Mouse (Mus musculus) forebrain, embryonic 11.5 days (tissue): ENCODE results near the gene Sco1. TPM values are rescaled to one million over a fixed set of nuclear protein-coding genes. Genes with fewer than 3 reads are reported as not detected.
"Not testable (repeated sequence)": the region's sequence is repeated elsewhere in the genome, so short reads cannot be mapped to it uniquely, and the experiment has no call there.

Experiments used
- ATAC-seq: fragments of 200-750 bp; cut with Nextera tagmentation; replicated peaks from 2 replicates; pipeline ENCODE4 v1.8.0; 2017; ENCODE audit warnings: moderate TSS enrichment; ENCODE audit not compliant: low FRiP score
- DNase-seq: peaks from one replicate; pipeline ENCODE4 v3.0.0-alpha.2; 2017; ENCODE audit warnings: low spot score
- H3K27ac ChIP-seq: fragments of 300-500 bp; sonication (generic); 2 replicates; pipeline ENCODE4 v1.5.1; 2014; ENCODE audit warnings: low read depth, low read length
- H3K27me3 ChIP-seq: fragments of 300-500 bp; sonication (generic); 2 replicates; pipeline ENCODE4 v1.6.1; 2014; ENCODE audit warnings: mild to moderate bottlenecking, low read length, mixed read lengths; ENCODE audit not compliant: control insufficient read depth, insufficient read depth
- H3K36me3 ChIP-seq: fragments of 300-500 bp; sonication (generic); 2 replicates; pipeline ENCODE4 v1.6.1; 2014; ENCODE audit warnings: mild to moderate bottlenecking, low read length, moderate library complexity, mixed read lengths; ENCODE audit not compliant: control insufficient read depth, insufficient read depth
- H3K4me1 ChIP-seq: fragments of 300-500 bp; sonication (generic); replicated peaks from 2 replicates; pipeline ENCODE4 v1.6.1; 2014; ENCODE audit warnings: low read length, mixed read lengths; ENCODE audit not compliant: control insufficient read depth, insufficient read depth
- H3K4me2 ChIP-seq: fragments of 300-500 bp; sonication (generic); 2 replicates; pipeline ENCODE4 v1.6.1; 2014; ENCODE audit warnings: low read depth, mild to moderate bottlenecking, low read length, moderate library complexity, mixed read lengths; ENCODE audit not compliant: severe bottlenecking
- H3K4me3 ChIP-seq: fragments of 300-500 bp; sonication (generic); 2 replicates; pipeline ENCODE4 v1.5.1; 2014; ENCODE audit warnings: low read depth, low read length
- H3K9ac ChIP-seq: fragments of 300-500 bp; sonication (generic); 2 replicates; pipeline ENCODE4 v1.6.1; 2014; ENCODE audit warnings: low read length
- H3K9me3 ChIP-seq: fragments of 300-500 bp; sonication (generic); 2 replicates; pipeline ENCODE4 v1.6.1; 2016; ENCODE audit warnings: low read length, mixed read lengths; ENCODE audit not compliant: control insufficient read depth
- WGBS: fragments of 180-500 bp; shearing (Covaris S2); extraction: QIAGEN DNeasy Blood & Tissue Kit; methylation state at CpG from one replicate; pipeline ENCODE4 v1.1.7; 2014; 5-methylcytosine and 5-hydroxymethylcytosine counted together
- polyA plus RNA-seq: library from polyadenylated mRNA; unstranded; fragments of >200 nt; fragmentation: Nextera tagmentation; extraction: Ambion mirVana; gene quantifications from 2 replicates; pipeline ENCODE4 v1.2.1, GENCODE M21; 2014

The Sco1 gene
- polyA plus RNA-seq, 1 experiment from 2014 or later = 21.9 TPM

DNA sequence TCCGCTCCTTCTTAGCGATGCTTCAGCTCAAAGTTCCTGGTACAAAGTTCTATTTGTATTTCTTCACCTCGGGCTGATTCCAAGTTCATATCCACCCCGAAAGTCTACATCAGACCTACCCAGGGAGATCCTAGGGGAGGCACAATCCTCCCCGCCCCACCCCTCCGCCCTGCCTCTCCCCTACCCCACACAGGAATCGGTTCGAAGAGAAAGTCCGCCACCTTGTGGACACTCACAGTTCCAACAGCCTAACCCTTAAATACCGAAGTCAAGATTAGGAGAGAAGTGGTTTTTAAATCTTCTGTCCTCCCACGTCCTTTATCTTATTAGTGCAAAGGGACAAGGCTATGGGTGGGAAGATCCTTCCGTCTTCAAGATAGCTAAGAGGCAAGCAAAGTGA is 31.5 kb upstream of the Sco1 start:
- no peaks in the 10 kb centered on the region for H3K27me3 ChIP-seq
- peak overlapping the region; percentile 38 for H3K4me2 ChIP-seq
- H3K27ac ChIP-seq = no peak overlapping the region
- no peaks in the 10 kb centered on the region for H3K9me3 ChIP-seq
- 4% methylated on average over 12 of the region's 12 CpGs for WGBS
- DNase-seq = peak; percentile 83
- H3K4me3 ChIP-seq = no peak overlapping the region
- H3K9ac ChIP-seq = no peak overlapping the region
- peaks cover 8% of the 10 kb centered on the region; the same call in 1 of the 2 replicates for H3K4me1 ChIP-seq
- ATAC-seq = no peak
- H3K36me3 ChIP-seq = no peaks in the 10 kb centered on the region

DNA sequence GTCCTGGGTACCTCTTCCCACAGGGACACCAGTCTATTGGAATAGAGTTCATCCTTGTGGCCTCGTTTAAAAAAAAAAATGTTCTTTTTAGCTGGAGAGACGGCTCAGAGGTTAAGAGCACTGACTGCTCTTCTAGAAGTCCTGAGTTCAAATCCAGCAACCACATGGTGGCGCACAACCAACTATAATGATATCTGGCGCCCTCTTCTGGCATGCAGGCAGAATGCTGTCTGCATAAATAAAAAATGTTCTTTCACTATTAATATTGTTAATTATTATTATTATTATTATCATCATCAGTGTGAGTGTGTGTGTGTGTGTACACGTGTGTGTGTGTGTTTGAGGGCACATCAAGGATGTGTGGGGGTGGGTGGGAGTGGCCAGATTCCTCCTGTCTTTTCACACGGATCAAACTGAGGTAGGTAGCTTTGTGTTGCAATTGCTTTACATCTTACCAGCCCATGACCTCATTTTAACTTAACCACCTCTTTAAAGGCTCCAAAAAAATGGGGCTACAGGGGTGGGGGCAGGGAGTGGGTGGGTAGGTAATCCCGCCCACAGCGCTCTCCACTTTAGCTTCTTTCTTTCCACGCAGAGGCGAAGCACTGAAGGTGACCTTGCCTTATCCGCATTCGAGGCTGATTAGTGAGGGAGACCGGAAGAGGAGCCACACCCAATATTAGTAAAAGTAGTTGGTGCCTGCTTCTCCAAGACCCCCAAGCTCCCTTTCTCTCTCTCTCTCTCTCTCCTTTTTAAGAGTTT is 29.9 kb upstream of the Sco1 start:
- Histone ChIP-seq H3K27ac (no peak overlapping the region), H3K27me3 (no peaks in the 10 kb centered on the region), H3K4me3 (no peak overlapping the region), H3K9ac (no peak overlapping the region), H3K4me2 (no peak overlapping the region), H3K4me1 (peaks cover 8% of the 10 kb centered on the region; the same call in 1 of the 2 replicates), H3K9me3 (no peaks in the 10 kb centered on the region), H3K36me3 (no peaks in the 10 kb centered on the region)
- ATAC-seq = no peak
- 87% methylated on average over 13 of the region's 13 CpGs for WGBS
- no peak for DNase-seq

DNA sequence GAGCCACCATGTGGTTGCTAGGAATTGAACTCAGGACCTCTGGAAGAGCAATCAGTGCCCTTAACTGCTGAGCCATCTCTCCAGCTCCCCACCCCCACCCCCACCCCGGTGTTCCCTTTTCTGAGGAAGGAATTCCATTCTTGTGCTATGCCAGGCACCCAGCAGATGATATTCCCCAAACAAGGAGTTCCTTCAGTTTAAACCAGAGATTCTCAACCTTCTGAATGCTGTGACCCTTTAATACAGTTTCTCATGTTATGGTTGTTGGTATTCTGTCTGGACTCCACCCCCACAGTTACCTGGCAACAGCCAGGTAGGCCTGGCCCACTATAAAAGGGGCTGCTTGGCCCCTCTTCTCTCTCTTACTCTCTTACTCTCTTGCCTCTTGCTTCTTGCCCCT is 29.3 kb upstream of the Sco1 start:
- 53% methylated on average over 1 of the region's 1 CpGs for WGBS
- not testable (repeated sequence) for H3K27ac ChIP-seq

DNA sequence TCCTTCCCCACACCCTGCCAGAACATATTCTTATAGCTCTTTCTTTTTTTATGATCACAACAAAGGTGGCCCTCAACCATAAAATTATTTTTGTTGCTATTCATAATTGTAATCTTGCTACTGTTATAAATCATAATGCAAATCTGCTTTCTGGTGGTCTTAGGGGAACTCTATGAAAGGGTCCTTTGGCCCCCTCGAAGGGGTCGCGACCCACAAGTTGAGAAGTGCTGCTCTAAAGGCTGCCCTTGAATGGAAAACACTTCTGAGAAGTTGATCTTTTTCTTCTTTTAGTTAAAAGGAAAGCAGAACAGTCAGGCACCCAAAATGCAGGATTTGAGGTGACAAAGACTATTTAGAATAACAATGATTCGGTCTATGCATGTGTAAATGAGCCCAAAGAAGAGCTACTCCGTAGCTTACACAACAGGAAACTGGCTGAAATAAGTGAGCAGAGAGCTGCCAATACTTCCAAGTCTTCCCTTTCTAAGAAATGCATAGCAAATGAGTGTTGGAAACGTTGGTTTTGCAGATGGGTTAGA is 28.6 kb upstream of the Sco1 start:
- DNase-seq = no peak
- Histone ChIP-seq H3K4me1 (peaks cover 3% of the 10 kb centered on the region; the same call in 1 of the 2 replicates), H3K4me2 (no peak overlapping the region), H3K9ac (no peak overlapping the region), H3K4me3 (no peak overlapping the region), H3K27me3 (no peaks in the 10 kb centered on the region), H3K36me3 (no peaks in the 10 kb centered on the region), H3K27ac (no peak overlapping the region), H3K9me3 (no peaks in the 10 kb centered on the region)
- ATAC-seq = no peak
- WGBS = 15% methylated on average over 6 of the region's 6 CpGs

More for the DNA sequence above, 29.3 kb upstream of the Sco1 start:
- not testable (repeated sequence) for ATAC-seq, H3K4me1 ChIP-seq, H3K4me2 ChIP-seq, H3K9ac ChIP-seq, DNase-seq, H3K9me3 ChIP-seq, H3K4me3 ChIP-seq, H3K27me3 ChIP-seq, H3K36me3 ChIP-seq

GRCm38 (mm10) chr11:67024867-67025477 is 27.5 kb upstream of the Sco1 start, which contains the start of gene Tmem220:
Gene Tmem220, plus strand, starts transcription at chr11:67025154.
- H3K36me3 ChIP-seq = no peaks in the 10 kb centered on the region
- H3K9ac ChIP-seq = peak within 1 kb of the TSS; percentile 58
- H3K4me3 ChIP-seq = peak within 1 kb of the TSS; percentile 37
- ATAC-seq (peak; percentile 98), DNase-seq (peak; percentile 98)
- peak within 1 kb of the TSS; percentile 58 for H3K4me2 ChIP-seq
- H3K27ac ChIP-seq = no peak within 1 kb of the TSS
- H3K4me1 ChIP-seq = peaks cover 3% of the 10 kb centered on the region; the same call in 1 of the 2 replicates
- no peaks in the 10 kb centered on the region for H3K27me3 ChIP-seq
- no peaks in the 10 kb centered on the region for H3K9me3 ChIP-seq
- WGBS = under 1% methylated on average over 32 of the region's 35 CpGs

GRCm38 (mm10) chr11:67030904-67031602 is 21.4 kb upstream of the Sco1 start:
- Histone ChIP-seq H3K4me3 (no peak overlapping the region), H3K4me2 (no peak overlapping the region), H3K27me3 (no peaks in the 10 kb centered on the region), H3K36me3 (no peaks in the 10 kb centered on the region), H3K9ac (no peak overlapping the region), H3K4me1 (no peaks in the 10 kb centered on the region), H3K9me3 (no peaks in the 10 kb centered on the region), H3K27ac (no peak overlapping the region)
- WGBS = 59% methylated on average over 16 of the region's 16 CpGs
- DNase-seq (no peak), ATAC-seq (no peak)

DNA sequence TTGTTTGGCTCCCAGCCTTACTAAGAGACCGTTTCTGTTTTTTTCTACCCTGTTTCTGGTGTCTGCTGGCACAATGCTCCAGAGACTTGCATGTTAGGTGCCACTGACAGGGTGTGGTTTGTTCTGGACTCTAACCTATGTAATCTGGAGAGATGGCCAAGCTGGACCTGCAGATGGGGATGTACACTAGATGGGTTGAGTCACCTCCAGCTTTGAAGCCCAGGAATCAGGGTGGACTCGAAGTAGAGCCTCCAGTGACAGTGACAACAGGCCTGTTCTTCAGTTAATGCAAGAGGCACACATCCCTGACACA is 20.9 kb upstream of the Sco1 start:
- Histone ChIP-seq H3K36me3 (no peaks in the 10 kb centered on the region), H3K27me3 (no peaks in the 10 kb centered on the region), H3K27ac (no peak overlapping the region), H3K9me3 (no peaks in the 10 kb centered on the region), H3K4me1 (no peaks in the 10 kb centered on the region), H3K4me3 (no peak overlapping the region), H3K9ac (no peak overlapping the region), H3K4me2 (no peak overlapping the region)
- ATAC-seq (no peak), DNase-seq (no peak)
- 79% methylated on average over 2 of the region's 2 CpGs for WGBS

GRCm38 (mm10) chr11:67034775-67035485 is 17.5 kb upstream of the Sco1 start:
- no peak for ATAC-seq
- no peak overlapping the region for H3K9ac ChIP-seq
- H3K4me3 ChIP-seq = no peak overlapping the region
- DNase-seq = no peak
- no peak overlapping the region for H3K4me2 ChIP-seq
- no peaks in the 10 kb centered on the region for H3K27me3 ChIP-seq
- WGBS = 86% methylated on average over 4 of the region's 4 CpGs
- H3K36me3 ChIP-seq = no peaks in the 10 kb centered on the region; the same call in 1 of the 2 replicates
- H3K4me1 ChIP-seq = no peaks in the 10 kb centered on the region
- H3K27ac ChIP-seq = no peak overlapping the region
- no peaks in the 10 kb centered on the region for H3K9me3 ChIP-seq
